Mouse (Mus musculus) kidney, embryonic 16.5 days (tissue): ENCODE results near the gene Gm20388. TPM values are rescaled to one million over a fixed set of nuclear protein-coding genes. Genes with fewer than 3 reads are reported as not detected.
"Not testable (repeated sequence)": the region's sequence is repeated elsewhere in the genome, so short reads cannot be mapped to it uniquely, and the experiment has no call there.

ENCODE experiments used
- ATAC-seq: fragments of 200-750 bp; cut with Nextera tagmentation; 2 replicates; pipeline ENCODE4 v1.8.0; 2017; ENCODE audit warnings: moderate TSS enrichment; ENCODE audit not compliant: low FRiP score, low TSS enrichment
- H3K27ac ChIP-seq: fragments of 300-500 bp; sonication (generic); 2 replicates; pipeline ENCODE4 v1.5.1; 2014; ENCODE audit warnings: low read length
- H3K27me3 ChIP-seq: fragments of 300-500 bp; sonication (generic); 2 replicates; pipeline ENCODE4 v1.6.1; 2014; ENCODE audit warnings: low read length, control low read depth, mixed read lengths; ENCODE audit not compliant: insufficient read depth
- H3K36me3 ChIP-seq: fragments of 300-500 bp; sonication (generic); 2 replicates; pipeline ENCODE4 v1.6.1; 2014; ENCODE audit warnings: low read length, control low read depth, mixed read lengths; ENCODE audit not compliant: insufficient read depth
- H3K4me1 ChIP-seq: fragments of 300-500 bp; sonication (generic); 2 replicates; pipeline ENCODE4 v1.6.1; 2014; ENCODE audit warnings: low read length, control low read depth, mixed read lengths; ENCODE audit not compliant: insufficient read depth
- H3K4me2 ChIP-seq: fragments of 300-500 bp; sonication (generic); replicated peaks from 2 replicates; pipeline ENCODE4 v1.6.1; 2014; ENCODE audit warnings: low read depth, low read length
- H3K4me3 ChIP-seq: fragments of 300-500 bp; sonication (generic); 2 replicates; pipeline ENCODE4 v1.5.1; 2014; ENCODE audit warnings: mild to moderate bottlenecking, low read length
- H3K9ac ChIP-seq: fragments of 300-500 bp; sonication (generic); replicated peaks from 2 replicates; pipeline ENCODE4 v1.6.1; 2014; ENCODE audit warnings: low read length
- H3K9me3 ChIP-seq: fragments of 300-500 bp; sonication (generic); 2 replicates; pipeline ENCODE4 v1.6.1; 2016; ENCODE audit warnings: low read length, control low read depth
- WGBS: fragments of 180-500 bp; shearing (Covaris S2); extraction: QIAGEN DNeasy Blood & Tissue Kit; methylation state at CpG from one replicate; pipeline ENCODE4 v1.1.7; 2014; 5-methylcytosine and 5-hydroxymethylcytosine counted together
- polyA plus RNA-seq: library from polyadenylated mRNA; unstranded; fragments of >200 nt; fragmentation: Nextera tagmentation; extraction: Ambion mirVana; gene quantifications from 2 replicates; pipeline ENCODE4 v1.2.1, GENCODE M21; 2015

The Gm20388 gene
- polyA plus RNA-seq, 1 experiment from 2014 or later = 7.7 TPM

DNA sequence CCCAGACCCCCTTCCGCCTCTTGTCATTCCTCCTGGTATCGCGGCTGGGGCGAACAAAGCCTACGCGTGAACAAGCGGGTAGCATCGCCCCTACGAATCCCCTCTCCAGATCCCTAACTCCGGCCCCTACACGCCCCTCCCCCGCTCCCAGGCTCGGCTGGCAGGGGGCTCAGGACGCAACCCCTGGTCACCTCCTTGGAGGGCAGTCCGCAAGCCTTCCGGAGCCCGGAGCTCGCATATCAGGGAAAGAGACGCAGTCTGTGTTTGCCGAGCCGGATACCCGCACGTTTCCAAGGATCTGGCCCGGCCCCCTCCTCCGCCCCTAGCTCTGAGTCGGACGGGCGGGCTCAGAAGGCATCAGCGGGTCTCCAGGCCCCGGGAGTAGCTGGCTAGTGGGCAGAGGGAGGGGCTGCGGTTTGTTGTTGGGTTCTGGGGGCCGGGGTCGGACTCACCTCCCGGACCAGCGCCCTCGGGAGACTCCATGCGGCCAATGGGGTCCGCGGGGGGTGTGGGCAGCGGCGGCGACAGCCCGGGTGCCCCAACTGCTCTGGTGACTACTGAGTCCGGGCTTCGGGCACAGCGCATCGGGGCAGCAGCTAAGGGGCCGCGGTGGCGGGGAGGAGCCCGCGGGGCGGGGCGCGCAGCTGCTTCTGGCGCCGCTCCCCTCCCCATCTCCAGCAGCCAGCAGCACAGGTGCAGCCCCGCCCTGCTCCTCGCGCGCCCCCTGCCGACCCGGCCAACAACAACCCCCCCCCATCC, 3604.3 kb downstream of the Gm20388 start, which contains the start of gene Dbndd1:
TSS of gene Dbndd1 (minus strand) at position 683 of the 759 bp plus-strand sequence.
- WGBS = under 1% methylated on average over 52 of the region's 63 CpGs

DNA sequence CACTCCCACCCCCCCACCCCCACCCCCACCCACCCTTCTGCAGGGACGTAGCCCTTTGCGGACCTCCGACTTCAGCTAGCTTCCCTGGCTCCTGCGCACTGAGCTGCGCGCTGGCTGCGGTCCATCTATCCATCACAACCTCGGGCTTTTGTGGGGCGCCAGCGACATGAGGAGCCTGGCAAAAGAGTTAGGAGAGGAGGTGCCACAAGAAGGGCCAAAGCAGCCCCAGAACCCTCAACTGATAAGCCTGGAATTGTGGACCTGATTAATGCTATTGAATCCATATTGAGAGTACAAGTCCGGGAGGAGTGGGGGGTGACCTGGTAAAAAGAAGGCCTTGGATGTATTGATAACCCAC, 3604.9 kb downstream of the Gm20388 start:
- no peaks in the 10 kb centered on the region for H3K9me3 ChIP-seq
- no peak overlapping the region for H3K9ac ChIP-seq
- ATAC-seq = no peak
- peak overlapping the region; percentile 98 for H3K4me2 ChIP-seq
- H3K27ac ChIP-seq = no peak overlapping the region
- H3K36me3 ChIP-seq = 0 out of 2 replicates have a peak, but pooled peaks cover 2% of the 10 kb centered on the region
- H3K27me3 ChIP-seq = peaks cover 36% of the 10 kb centered on the region
- peaks cover 20% of the 10 kb centered on the region for H3K4me1 ChIP-seq
- peak overlapping the region; percentile 69; the same call in 1 of the 2 replicates for H3K4me3 ChIP-seq
- WGBS = 3% methylated on average over 11 of the region's 11 CpGs

More for the DNA sequence above, 3604.3 kb downstream of the Gm20388 start, which contains the start of gene Dbndd1:
- ATAC-seq = peak; percentile 54
- H3K9me3 ChIP-seq = no peaks in the 10 kb centered on the region
- peaks cover 20% of the 10 kb centered on the region for H3K4me1 ChIP-seq
- H3K27me3 ChIP-seq = peaks cover 36% of the 10 kb centered on the region
- peak within 1 kb of the TSS; percentile 98 for H3K4me2 ChIP-seq
- no peaks in the 10 kb centered on the region for H3K36me3 ChIP-seq
- peak within 1 kb of the TSS; percentile 69 for H3K4me3 ChIP-seq
- no peak within 1 kb of the TSS for H3K27ac ChIP-seq
- peak within 1 kb of the TSS; percentile 64 for H3K9ac ChIP-seq

DNA sequence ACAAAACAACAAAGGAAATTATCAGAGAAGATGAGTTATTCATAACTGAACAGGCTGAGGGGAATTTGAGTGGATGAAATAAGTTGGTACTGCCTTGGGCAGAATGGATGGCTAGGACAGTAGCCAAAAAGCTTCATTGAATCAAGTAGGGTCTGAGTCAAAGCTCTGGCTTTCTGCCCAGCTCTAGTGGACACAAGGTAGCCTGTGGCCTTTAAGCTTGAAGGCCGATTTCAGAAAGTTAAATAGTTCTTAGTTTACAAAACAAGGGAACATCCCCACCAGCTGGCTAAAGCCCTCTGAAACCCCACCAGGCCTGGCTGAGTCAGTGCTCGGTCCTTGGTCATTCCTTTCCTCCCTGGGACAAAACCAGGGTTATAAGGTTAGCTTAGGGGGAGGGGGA, 3606.0 kb downstream of the Gm20388 start:
- Histone ChIP-seq H3K4me1 (peaks cover 20% of the 10 kb centered on the region), H3K27ac (no peak overlapping the region), H3K9me3 (no peaks in the 10 kb centered on the region), H3K9ac (no peak overlapping the region), H3K27me3 (peaks cover 36% of the 10 kb centered on the region), H3K36me3 (peaks cover 11% of the 10 kb centered on the region; the same call in 1 of the 2 replicates), H3K4me2 (no peak overlapping the region), H3K4me3 (no peak overlapping the region)
- WGBS = 30% methylated on average over 2 of the region's 2 CpGs
- no peak for ATAC-seq

DNA sequence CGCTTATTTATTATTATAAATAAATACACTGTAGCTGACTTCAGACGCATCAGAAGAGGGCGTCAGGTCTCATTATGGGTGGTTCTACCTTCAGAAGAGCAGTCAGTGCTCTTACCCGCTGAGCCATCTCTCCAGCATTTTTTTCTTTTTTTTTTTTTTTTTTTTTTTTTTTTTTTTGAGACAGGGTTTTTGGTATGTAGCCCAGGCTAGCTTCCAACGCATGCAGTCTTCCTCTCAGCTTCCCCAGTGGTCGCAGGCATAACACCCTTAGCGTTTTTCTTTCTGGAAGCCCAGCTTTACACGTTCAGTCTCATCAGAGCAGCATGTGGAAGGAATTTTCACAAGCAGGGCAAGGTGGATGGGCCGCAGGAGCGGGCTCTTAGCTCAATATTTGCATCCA, 3607.5 kb downstream of the Gm20388 start:
- H3K27me3 ChIP-seq = peaks cover 28% of the 10 kb centered on the region
- peaks cover 20% of the 10 kb centered on the region for H3K4me1 ChIP-seq
- H3K4me2 ChIP-seq = peak overlapping the region; percentile 87
- ATAC-seq = no peak
- WGBS = 34% methylated on average over 10 of the region's 10 CpGs
- 0 out of 2 replicates have a peak overlapping the region, but pooled peaks have one; percentile 22 for H3K9ac ChIP-seq
- H3K4me3 ChIP-seq = peak overlapping the region; percentile 92
- H3K36me3 ChIP-seq = peaks cover 23% of the 10 kb centered on the region
- no peak overlapping the region for H3K27ac ChIP-seq
- no peaks in the 10 kb centered on the region for H3K9me3 ChIP-seq

DNA sequence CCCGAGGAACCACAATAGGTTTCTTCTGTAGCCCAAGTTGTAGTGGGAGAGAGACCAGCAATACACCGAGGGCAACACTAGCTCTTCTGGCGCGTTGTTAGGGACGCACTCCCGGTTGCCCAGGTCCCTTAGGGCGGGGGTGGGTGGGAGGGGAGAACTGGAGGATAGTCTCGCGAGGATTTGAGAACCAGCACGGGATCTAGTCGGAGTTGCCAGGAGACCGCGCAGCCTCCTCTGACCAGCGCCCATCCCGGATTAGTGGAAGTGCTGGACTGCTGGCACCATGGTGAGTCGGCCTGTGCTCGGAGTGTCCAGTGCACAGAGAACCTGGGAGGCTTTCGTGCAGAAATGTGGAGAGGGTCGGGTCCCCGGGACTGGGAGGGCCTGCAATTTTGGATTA, 3608.0 kb downstream of the Gm20388 start, which contains the start of gene Gas8:
TSS of gene Gas8 (plus strand) at position 168 of the 400 bp plus-strand sequence.
- peaks cover 28% of the 10 kb centered on the region for H3K36me3 ChIP-seq
- H3K27me3 ChIP-seq = peaks cover 23% of the 10 kb centered on the region
- H3K27ac ChIP-seq = no peak within 1 kb of the TSS
- peak within 1 kb of the TSS; percentile 86 for H3K9ac ChIP-seq
- peak within 1 kb of the TSS; percentile 92 for H3K4me3 ChIP-seq
- no peaks in the 10 kb centered on the region for H3K9me3 ChIP-seq
- under 1% methylated on average over 20 of the region's 20 CpGs for WGBS
- ATAC-seq = peak; percentile 92
- peaks cover 20% of the 10 kb centered on the region for H3K4me1 ChIP-seq
- H3K4me2 ChIP-seq = peak within 1 kb of the TSS; percentile 87

DNA sequence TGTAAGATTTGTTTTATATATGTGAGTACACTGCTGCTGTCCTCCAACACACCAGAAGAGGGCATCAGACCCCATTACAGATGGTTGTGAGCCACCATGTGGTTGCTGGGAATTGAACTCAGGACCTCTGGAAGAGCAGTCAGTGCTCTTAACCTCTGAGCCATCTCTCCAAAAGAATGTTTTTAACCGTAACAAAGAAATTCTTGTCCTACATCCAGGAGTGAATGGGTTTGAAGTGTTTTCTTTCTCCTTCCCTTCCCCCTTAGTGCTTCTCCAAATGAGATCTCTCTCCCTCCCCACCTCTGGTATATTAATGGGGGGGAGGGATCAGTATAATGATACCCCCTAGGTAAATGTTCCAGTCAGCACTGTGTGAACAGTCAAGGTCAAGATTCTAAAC, 3609.4 kb downstream of the Gm20388 start:
- H3K4me1 ChIP-seq = peaks cover 14% of the 10 kb centered on the region
- WGBS = 88% methylated on average over 1 of the region's 1 CpGs

DNA sequence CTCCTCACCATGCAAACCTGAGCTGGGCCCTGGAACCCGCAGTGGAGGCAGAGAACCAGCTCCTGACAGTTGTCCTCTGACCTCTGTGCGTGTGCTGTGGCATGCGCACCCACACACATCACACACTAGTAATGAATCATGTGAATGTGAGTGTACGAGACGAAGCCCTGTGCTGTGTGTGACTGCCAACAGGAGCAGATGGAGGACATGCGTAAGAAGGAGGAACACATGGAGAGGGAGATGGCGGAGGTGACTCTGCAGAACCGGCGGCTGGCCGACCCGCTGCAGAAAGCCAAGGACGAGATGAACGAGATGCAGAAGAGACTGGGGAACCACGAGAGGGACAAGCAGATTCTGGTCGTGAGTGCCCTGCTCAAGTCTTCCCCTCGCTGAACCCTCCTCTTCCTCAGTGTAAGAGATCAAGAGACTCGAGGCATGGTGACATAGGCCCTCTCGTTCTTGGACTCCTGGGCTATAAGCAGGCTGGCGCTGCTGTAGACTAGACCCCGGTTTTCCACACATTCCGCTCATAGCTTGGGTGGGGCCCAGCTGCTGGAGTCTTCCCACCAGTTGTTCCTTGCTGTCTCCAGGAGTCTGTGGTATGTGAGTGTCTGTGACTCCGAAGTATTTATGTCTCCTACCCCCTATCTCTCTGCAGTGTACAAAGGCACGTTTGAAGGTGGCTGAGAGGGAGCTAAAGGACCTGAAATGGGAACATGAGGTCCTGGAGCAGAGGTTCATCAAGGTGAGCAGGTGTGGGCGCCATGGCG, 3617.3 kb downstream of the Gm20388 start:
- Histone ChIP-seq H3K27ac (no peak overlapping the region), H3K27me3 (no peaks in the 10 kb centered on the region), H3K4me2 (no peak overlapping the region), H3K4me3 (no peak overlapping the region), H3K4me1 (no peaks in the 10 kb centered on the region), H3K36me3 (peaks cover 84% of the 10 kb centered on the region), H3K9ac (no peak overlapping the region), H3K9me3 (no peaks in the 10 kb centered on the region)
- no peak for ATAC-seq
- 89% methylated on average over 25 of the region's 25 CpGs for WGBS

More for the DNA sequence above, 3609.4 kb downstream of the Gm20388 start:
- not testable (repeated sequence) for H3K4me3 ChIP-seq, H3K4me2 ChIP-seq, ATAC-seq, H3K27ac ChIP-seq, H3K9ac ChIP-seq, H3K9me3 ChIP-seq
- peaks cover 40% of the 10 kb centered on the region for H3K36me3 ChIP-seq
- peaks cover 15% of the 10 kb centered on the region for H3K27me3 ChIP-seq

DNA sequence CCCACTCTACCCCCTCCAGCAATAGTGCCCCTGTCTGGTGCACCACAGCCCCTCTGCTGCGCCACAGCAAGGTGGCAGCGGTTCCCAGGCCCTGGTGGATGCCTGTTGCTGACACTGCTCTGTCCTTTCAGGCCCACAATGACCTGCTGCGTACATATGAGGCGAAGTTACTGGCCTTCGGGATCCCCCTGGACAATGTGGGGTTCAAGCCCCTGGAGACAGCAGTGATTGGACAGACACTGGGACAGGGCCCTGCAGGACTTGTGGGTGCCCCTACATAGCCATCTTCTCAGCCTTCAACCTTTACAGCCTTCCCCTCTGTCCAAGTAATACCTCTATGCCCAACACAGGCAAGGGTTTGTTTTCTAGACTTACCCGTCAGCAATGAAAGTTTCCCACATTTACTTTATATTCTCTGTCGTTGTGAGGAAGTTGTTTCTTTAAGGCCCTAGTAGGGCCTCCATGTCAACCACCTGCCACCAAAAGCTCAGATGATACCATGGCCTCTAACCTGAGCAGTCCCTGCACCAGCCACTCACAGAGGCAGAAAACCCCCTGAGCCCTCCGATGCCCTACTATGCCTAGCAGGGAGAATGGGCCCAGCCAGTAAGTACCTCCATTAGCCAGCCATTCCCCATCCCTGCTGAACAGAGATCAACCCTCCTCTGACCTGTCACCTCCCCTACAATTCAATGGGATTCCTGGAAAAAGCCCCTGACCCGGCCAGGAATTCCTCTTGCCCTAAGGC, 3625.8 kb downstream of the Gm20388 start:
- no peak; the same call in 1 of the 2 replicates for ATAC-seq
- Histone ChIP-seq H3K4me1 (no peaks in the 10 kb centered on the region), H3K4me2 (no peak overlapping the region), H3K4me3 (no peak overlapping the region), H3K27me3 (peaks cover 4% of the 10 kb centered on the region; the same call in 1 of the 2 replicates), H3K36me3 (peaks cover 38% of the 10 kb centered on the region), H3K9ac (no peak overlapping the region), H3K9me3 (no peaks in the 10 kb centered on the region), H3K27ac (no peak overlapping the region)
- 87% methylated on average over 9 of the region's 9 CpGs for WGBS

DNA sequence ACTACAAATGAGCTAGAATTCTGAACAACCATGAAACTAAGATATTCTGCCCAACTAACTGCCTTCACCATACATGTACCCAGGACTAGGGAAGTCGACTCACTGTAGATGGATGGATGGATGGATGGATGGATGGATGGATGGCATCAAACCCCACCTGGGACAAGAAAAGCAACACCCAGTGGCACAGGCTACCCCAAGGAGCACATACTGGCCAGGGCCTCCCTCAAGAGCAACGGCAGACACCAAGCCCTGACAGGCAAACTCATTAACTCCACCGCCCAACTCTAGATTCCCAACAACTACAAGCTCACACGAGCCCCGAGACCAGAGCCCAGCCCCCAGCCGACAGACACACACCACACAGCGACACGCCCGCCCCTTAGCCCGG, 3626.3 kb downstream of the Gm20388 start:
- H3K9ac ChIP-seq = no peak overlapping the region
- no peak overlapping the region for H3K4me3 ChIP-seq
- H3K27me3 ChIP-seq = peaks cover 4% of the 10 kb centered on the region; the same call in 1 of the 2 replicates
- no peak; the same call in 1 of the 2 replicates for ATAC-seq
- no peak overlapping the region for H3K4me2 ChIP-seq
- no peaks in the 10 kb centered on the region for H3K4me1 ChIP-seq
- 30% methylated on average over 8 of the region's 10 CpGs for WGBS
- peaks cover 32% of the 10 kb centered on the region for H3K36me3 ChIP-seq
- no peaks in the 10 kb centered on the region for H3K9me3 ChIP-seq
- no peak overlapping the region for H3K27ac ChIP-seq
